Mouse (Mus musculus) Muller cell, postnatal 12 days (primary cell): ENCODE measurements at regions not wholly inside any gene's neighbourhood (a gene's known extent, or its start where the extent isn't known, plus 50 kb on each side); places are given as distances from the start of the nearest gene placed in this dataset.

Experiments used
- DNase-seq: peaks from one replicate; pipeline ENCODE4 v3.0.0-alpha.2; 2015; ENCODE audit errors: inconsistent ontology term

GRCm38 (mm10) chr10:44589352-44589751 is 61.1 kb upstream of the Prdm1 start:
- no peak for DNase-seq

DNA sequence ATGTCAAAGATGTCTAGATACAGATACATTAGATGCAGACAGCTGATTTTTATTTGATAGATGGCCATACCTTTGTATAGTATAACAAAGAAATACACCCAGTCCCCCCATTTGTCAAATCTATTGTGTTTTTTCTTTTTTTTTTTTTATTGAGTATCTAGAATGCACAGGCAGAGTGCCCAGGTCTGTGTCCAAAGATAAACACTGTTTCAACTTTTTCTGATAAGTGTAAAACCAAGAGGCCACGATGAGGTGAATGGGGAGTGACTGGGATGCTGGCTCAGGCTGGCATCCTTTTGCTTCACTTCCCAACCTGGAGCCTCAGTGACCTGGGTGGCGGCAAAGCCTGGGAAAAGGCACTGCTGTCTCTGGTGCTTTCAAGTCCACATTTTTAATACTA is 54.4 kb upstream of the Prdm1 start:
- no peak for DNase-seq
